Mouse (Mus musculus) layer of hippocampus, postnatal 36 days (tissue): ENCODE data around the gene Anks6. TPM values are rescaled to one million over a fixed set of nuclear protein-coding genes. Genes with fewer than 3 reads are reported as not detected.

Experiments used
- DNase-seq, 2 experiments: peaks; one replicate each; pipeline ENCODE4 v3.0.0; 2022
- total RNA-seq, 2 experiments: library from RNA; stranded (reverse); gene quantifications; 2 replicates each; pipeline ENCODE4 v1.2.3; 2021

Gene Anks6
- total RNA-seq, 2 experiments from 2014 or later = 22.3 to 26.1 TPM

GRCm38 (mm10) chr4:47043866-47044265, 13.4 kb downstream of the Anks6 start:
- DNase-seq = no peak

- DNase-seq = no peak
Observed at GRCm38 (mm10) chr4:47039586-47039985, 17.6 kb downstream of the Anks6 start.

GRCm38 (mm10) chr4:47037321-47037657, 19.9 kb downstream of the Anks6 start:
- DNase-seq = peak; percentile 72 to 75

GRCm38 (mm10) chr4:47036486-47037320, 20.5 kb downstream of the Anks6 start:
- DNase-seq = no peak

- DNase-seq = no peak
Observed at GRCm38 (mm10) chr4:47035536-47035935, 21.7 kb downstream of the Anks6 start.

GRCm38 (mm10) chr4:47032171-47032570, 25.1 kb downstream of the Anks6 start:
- no peak for DNase-seq

GRCm38 (mm10) chr4:47028791-47029190, 28.4 kb downstream of the Anks6 start:
- DNase-seq = no peak

GRCm38 (mm10) chr4:47023949-47024348, 33.3 kb downstream of the Anks6 start:
- DNase-seq = no peak

GRCm38 (mm10) chr4:47022804-47023603, 34.2 kb downstream of the Anks6 start:
- no peak for DNase-seq

GRCm38 (mm10) chr4:47020563-47020962, 36.7 kb downstream of the Anks6 start:
- peak in 1 of 2 experiments; percentile 60 for DNase-seq

GRCm38 (mm10) chr4:47015156-47015555, 42.1 kb downstream of the Anks6 start:
- no peak for DNase-seq

- peak in 1 of 2 experiments; percentile 19 for DNase-seq
Observed at GRCm38 (mm10) chr4:47012476-47012875, 44.8 kb downstream of the Anks6 start.

- DNase-seq = peak; percentile 38 to 42
Observed at GRCm38 (mm10) chr4:47010400-47011231, 46.6 kb downstream of the Anks6 start.

GRCm38 (mm10) chr4:47000626-47001395, 56.4 kb downstream of the Anks6 start:
- DNase-seq = no peak

- no peak for DNase-seq
Observed at GRCm38 (mm10) chr4:46997969-46998368, 59.3 kb downstream of the Anks6 start.

- DNase-seq = no peak
Observed at GRCm38 (mm10) chr4:46992827-46993473, 64.3 kb downstream of the Anks6 start.

GRCm38 (mm10) chr4:46991959-46992316, 65.3 kb downstream of the Anks6 start:
- no peak for DNase-seq

- DNase-seq = peak; percentile 78 to 80
Observed at GRCm38 (mm10) chr4:46991016-46991958, 65.9 kb downstream of the Anks6 start, which contains the start of gene Gabbr2. Gene Gabbr2, minus strand, starts transcription at chr4:46991873.

- peak; percentile 55 for DNase-seq
Observed at GRCm38 (mm10) chr4:46990281-46991015, 66.8 kb downstream of the Anks6 start.
